Mouse (Mus musculus) 3T3-L1 (cell line): ENCODE results near the gene Hephl1.
"Not testable (repeated sequence)": the region's sequence is repeated elsewhere in the genome, so short reads cannot be mapped to it uniquely, and the experiment has no call there.

Source experiments
- DNase-seq: peaks from one replicate; pipeline ENCODE4 v3.0.0-alpha.2; 2015; ENCODE audit warnings: low read depth, low spot score

Hephl1 gene

GRCm38 (mm10) chr9:15112008-15112407 is at the start of gene Hephl1:
TSS of gene Hephl1 (minus strand) at chr9:15112108.
- DNase-seq = no peak

GRCm38 (mm10) chr9:15149246-15149926 is 37.5 kb upstream of the Hephl1 start:
- no peak for DNase-seq

- DNase-seq = no peak
Observed at GRCm38 (mm10) chr9:15140546-15140945, 28.6 kb upstream of the Hephl1 start.

- no peak for DNase-seq
Observed at GRCm38 (mm10) chr9:15125897-15126296, 14.0 kb upstream of the Hephl1 start.

- DNase-seq = no peak
Observed at GRCm38 (mm10) chr9:15122431-15122830, 10.5 kb upstream of the Hephl1 start.

- DNase-seq = no peak
Observed at GRCm38 (mm10) chr9:15120841-15121358, 9.0 kb upstream of the Hephl1 start.

GRCm38 (mm10) chr9:15120209-15120608 is 8.3 kb upstream of the Hephl1 start:
- DNase-seq = peak; percentile 4

- DNase-seq = peak; percentile 13
Observed at GRCm38 (mm10) chr9:15119515-15119914, 7.6 kb upstream of the Hephl1 start.

GRCm38 (mm10) chr9:15116165-15116564 is 4.3 kb upstream of the Hephl1 start:
- no peak for DNase-seq

GRCm38 (mm10) chr9:15114102-15114501 is 2.2 kb upstream of the Hephl1 start:
- no peak for DNase-seq

- DNase-seq = no peak
Observed at GRCm38 (mm10) chr9:15108101-15108500, 3.8 kb downstream of the Hephl1 start.

GRCm38 (mm10) chr9:15105136-15105535 is 6.8 kb downstream of the Hephl1 start:
- no peak for DNase-seq

GRCm38 (mm10) chr9:15103579-15104300 is 8.2 kb downstream of the Hephl1 start:
- peak; percentile 2 for DNase-seq

- DNase-seq = peak; percentile 55
Observed at GRCm38 (mm10) chr9:15101531-15102161, 10.3 kb downstream of the Hephl1 start.

- not testable (repeated sequence) for DNase-seq
Observed at GRCm38 (mm10) chr9:15098421-15098820, 13.5 kb downstream of the Hephl1 start.

GRCm38 (mm10) chr9:15097172-15097571 is 14.7 kb downstream of the Hephl1 start:
- no peak for DNase-seq

- no peak for DNase-seq
Observed at GRCm38 (mm10) chr9:15096161-15096560, 15.7 kb downstream of the Hephl1 start.

- DNase-seq = peak; percentile 16
Observed at GRCm38 (mm10) chr9:15095206-15095605, 16.7 kb downstream of the Hephl1 start.

GRCm38 (mm10) chr9:15068686-15069295 is 43.1 kb downstream of the Hephl1 start:
- peak; percentile 95 for DNase-seq

GRCm38 (mm10) chr9:15067995-15068685 is 43.8 kb downstream of the Hephl1 start:
- no peak for DNase-seq

- DNase-seq = no peak
Observed at GRCm38 (mm10) chr9:15064176-15064575, 47.7 kb downstream of the Hephl1 start.
